Mouse (Mus musculus): ENCODE data around the gene Foxp3.

DNA sequence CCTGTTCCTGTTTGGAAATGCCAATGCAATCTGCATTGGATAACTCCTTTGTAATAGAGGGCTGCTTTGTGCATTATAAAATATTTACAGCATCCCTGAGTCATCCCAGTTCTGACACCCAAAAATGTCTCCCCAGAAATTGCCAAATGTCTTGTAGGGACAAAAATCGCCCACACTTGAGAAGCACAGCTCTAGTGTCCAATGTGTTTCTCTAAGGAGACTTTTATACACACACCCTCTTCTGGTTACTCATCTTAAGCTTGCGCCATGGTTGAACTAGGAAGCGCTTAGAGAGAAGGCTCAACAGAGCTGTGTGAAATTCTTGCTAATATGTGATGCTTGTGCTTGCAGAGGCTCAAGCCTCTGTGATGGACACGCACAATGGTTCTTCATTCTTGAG is 20.0 kb upstream of the Foxp3 start:
- TF ChIP-seq ZC3H11A (IDR thresholded peaks at IDR 0.05; ENCODE audit: low read depth, low read length) (no peak), CHD1 (IDR thresholded peaks at IDR 0.05; ENCODE audit: low read depth, low read length) (no peak), ZKSCAN1 (IDR thresholded peaks at IDR 0.05; ENCODE audit: borderline replicate concordance, low read depth, low read length) (no peak), CTCF (conservative IDR thresholded peaks at IDR 0.05 in 1 of 2, IDR thresholded peaks at IDR 0.05 in 1 of 2; ENCODE audit: low read depth in 2 of 2, low read length in 2 of 2) (no peak), POLR2A (IDR thresholded peaks at IDR 0.05; ENCODE audit: low read depth, low read length) (no peak), EP300 (IDR thresholded peaks at IDR 0.05; ENCODE audit: low read length) (no peak), IRF4 (IDR thresholded peaks at IDR 0.05; ENCODE audit: low read depth, low read length) (no peak), ZMIZ1 (IDR thresholded peaks at IDR 0.05; ENCODE audit: low read depth, low read length) (no peak), ETS1 (conservative IDR thresholded peaks at IDR 0.05; ENCODE audit: low read depth, low read length) (no peak), MYC (IDR thresholded peaks at IDR 0.05; ENCODE audit: low read depth, low read length) (no peak), UBTF (IDR thresholded peaks at IDR 0.05; ENCODE audit: low read depth, low read length) (no peak), CHD2 (IDR thresholded peaks at IDR 0.05; ENCODE audit: low read length) (no peak), MAX (IDR thresholded peaks at IDR 0.05; ENCODE audit: low read length) (no peak), SMC3 (IDR thresholded peaks at IDR 0.05; ENCODE audit: low read depth, low read length) (no peak)
